Mouse (Mus musculus) lung, postnatal 36 days (tissue): Measurements from ENCODE around the gene Hist1h3c.

Experiments
- DNase-seq: peaks from one replicate; pipeline ENCODE4 v3.0.0; 2022; ENCODE audit warnings: mixed read lengths

The Hist1h3c gene

GRCm38 (mm10) chr13:23700786-23701520, 44.4 kb downstream of the Hist1h3c start:
- peak; percentile 92 for DNase-seq

- no peak for DNase-seq
These were observed 45.6 kb downstream of the Hist1h3c start for GRCm38 (mm10) chr13:23699767-23700166.

DNA sequence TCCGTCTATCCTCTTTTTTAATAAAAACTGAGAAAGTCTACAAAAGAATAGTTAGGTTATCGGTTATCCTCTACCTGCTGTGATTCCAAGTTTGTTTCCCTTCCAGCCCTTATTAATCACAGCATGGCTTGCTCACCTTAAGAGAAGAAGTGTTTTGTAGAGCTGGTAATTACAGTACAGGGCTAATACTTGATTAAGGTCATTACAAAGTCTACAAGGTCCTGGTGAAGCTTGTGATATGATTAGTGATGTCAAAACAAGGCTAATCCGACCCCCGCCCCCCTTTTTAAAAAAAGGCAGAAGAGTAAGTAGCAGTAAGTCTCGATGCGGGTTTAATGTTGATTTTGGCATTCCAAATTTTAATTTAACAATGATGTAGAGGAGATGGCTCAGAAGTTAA, 46.4 kb downstream of the Hist1h3c start:
- no peak for DNase-seq

- peak; percentile 99 for DNase-seq
These were observed 47.1 kb downstream of the Hist1h3c start, which contains the start of gene Hist1h4c for GRCm38 (mm10) chr13:23698300-23698693. Hist1h4c (minus strand) TSS chr13:23698454.

GRCm38 (mm10) chr13:23697491-23698299, 47.7 kb downstream of the Hist1h3c start:
- DNase-seq: peak; percentile 76

GRCm38 (mm10) chr13:23696061-23696474, 49.3 kb downstream of the Hist1h3c start:
- no peak for DNase-seq

DNA sequence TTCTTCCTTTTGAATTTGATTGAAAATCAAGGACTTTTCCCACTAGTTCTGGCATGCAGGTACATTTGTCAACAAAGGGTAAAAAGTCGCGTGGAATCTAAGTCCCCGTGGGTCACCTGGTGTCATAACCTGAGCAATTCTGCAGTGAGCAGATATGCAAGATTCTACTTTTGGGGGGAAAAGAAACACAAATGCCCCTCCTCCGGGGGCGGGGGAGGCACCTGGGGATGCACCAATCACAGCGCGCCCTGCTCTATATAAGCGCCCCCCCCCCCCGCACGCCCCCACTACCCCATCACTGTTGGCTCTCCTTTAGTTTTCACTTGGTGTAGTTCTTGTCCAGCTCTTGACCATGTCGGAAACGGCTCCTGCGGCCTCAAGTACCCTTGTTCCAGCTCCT, 49.9 kb downstream of the Hist1h3c start, which contains the start of gene Hist1h1t:
TSS of gene Hist1h1t (plus strand) at position 301 of the 400 bp plus-strand sequence.
- DNase-seq: no peak
